Mouse (Mus musculus): ENCODE data around the gene Fam110a. TPM values are rescaled to one million over a fixed set of nuclear protein-coding genes. Genes with fewer than 3 reads are reported as not detected.
"Not testable (repeated sequence)": the region's sequence is repeated elsewhere in the genome, so short reads cannot be mapped to it uniquely, and the experiment has no call there.

Gene Fam110a
- polyA plus RNA-seq, 1 experiment from 2014 or later, result 34.0 TPM

DNA sequence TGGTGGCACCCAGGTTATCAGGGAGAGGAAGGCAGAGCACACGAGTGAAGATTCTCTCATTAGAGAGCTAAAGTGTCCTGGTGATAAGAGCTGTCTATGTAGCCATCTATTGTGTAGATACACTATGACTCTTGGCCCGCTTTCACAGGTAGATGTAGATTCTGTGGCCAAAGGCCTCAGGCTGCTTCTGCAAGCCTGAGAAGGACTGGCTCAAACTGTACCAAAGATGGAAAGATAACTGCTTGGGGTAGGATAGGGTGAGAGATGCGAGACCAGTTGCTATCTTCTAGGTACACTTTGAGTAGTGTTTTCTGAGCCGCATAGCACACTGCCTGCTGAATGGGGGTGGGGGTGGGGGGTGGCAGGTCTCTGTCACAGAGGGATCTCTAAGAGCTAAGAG, 18.9 kb upstream of the Fam110a start:
- no peak overlapping the region for H3K27ac ChIP-seq (ENCODE audit: low read length)
- H3K9ac ChIP-seq (ENCODE audit: low read length), result no peak overlapping the region
- H3K4me3 ChIP-seq (ENCODE audit: low read length), result no peak overlapping the region
- 55% methylated on average over 4 of the region's 4 CpGs for WGBS
- no peak for ATAC-seq (ENCODE audit: low read depth)
- H3K4me2 ChIP-seq (ENCODE audit: low read depth, low read length), result no peak overlapping the region
- peaks cover 9% of the 10 kb centered on the region for H3K4me1 ChIP-seq (replicated peaks; ENCODE audit: control insufficient read depth, insufficient read depth, low read length)
- no peaks in the 10 kb centered on the region for H3K9me3 ChIP-seq (ENCODE audit: control insufficient read depth, low read length)
- no peaks in the 10 kb centered on the region for H3K36me3 ChIP-seq (ENCODE audit: control insufficient read depth, insufficient read depth, low read length)
- peaks cover 13% of the 10 kb centered on the region for H3K27me3 ChIP-seq (ENCODE audit: control insufficient read depth, insufficient read depth, low read depth, low read length)

GRCm38 (mm10) chr2:151998505-151998899, 18.5 kb upstream of the Fam110a start:
- no peak overlapping the region for H3K27ac ChIP-seq (ENCODE audit: low read length)
- H3K9me3 ChIP-seq (ENCODE audit: control insufficient read depth, low read length), result no peaks in the 10 kb centered on the region
- peaks cover 9% of the 10 kb centered on the region for H3K4me1 ChIP-seq (replicated peaks; ENCODE audit: control insufficient read depth, insufficient read depth, low read length)
- H3K9ac ChIP-seq (ENCODE audit: low read length), result no peak overlapping the region
- H3K4me2 ChIP-seq (ENCODE audit: low read depth, low read length), result no peak overlapping the region
- H3K27me3 ChIP-seq (ENCODE audit: control insufficient read depth, insufficient read depth, low read depth, low read length), result peaks cover 13% of the 10 kb centered on the region
- ATAC-seq (ENCODE audit: low read depth), result no peak
- no peak overlapping the region for H3K4me3 ChIP-seq (ENCODE audit: low read length)
- WGBS, result 58% methylated on average over 9 of the region's 9 CpGs
- H3K36me3 ChIP-seq (ENCODE audit: control insufficient read depth, insufficient read depth, low read length), result no peaks in the 10 kb centered on the region

GRCm38 (mm10) chr2:151997776-151998504, 17.9 kb upstream of the Fam110a start:
- 47% methylated on average over 8 of the region's 8 CpGs for WGBS
- no peak overlapping the region for H3K9ac ChIP-seq (ENCODE audit: low read length)
- no peak for ATAC-seq (ENCODE audit: low read depth)
- H3K4me2 ChIP-seq (ENCODE audit: low read depth, low read length), result no peak overlapping the region
- peaks cover 13% of the 10 kb centered on the region for H3K27me3 ChIP-seq (ENCODE audit: control insufficient read depth, insufficient read depth, low read depth, low read length)
- no peaks in the 10 kb centered on the region for H3K9me3 ChIP-seq (ENCODE audit: control insufficient read depth, low read length)
- H3K36me3 ChIP-seq (ENCODE audit: control insufficient read depth, insufficient read depth, low read length), result no peaks in the 10 kb centered on the region
- H3K4me1 ChIP-seq (replicated peaks; ENCODE audit: control insufficient read depth, insufficient read depth, low read length), result peaks cover 9% of the 10 kb centered on the region
- no peak overlapping the region for H3K4me3 ChIP-seq (ENCODE audit: low read length)
- H3K27ac ChIP-seq (ENCODE audit: low read length), result no peak overlapping the region

DNA sequence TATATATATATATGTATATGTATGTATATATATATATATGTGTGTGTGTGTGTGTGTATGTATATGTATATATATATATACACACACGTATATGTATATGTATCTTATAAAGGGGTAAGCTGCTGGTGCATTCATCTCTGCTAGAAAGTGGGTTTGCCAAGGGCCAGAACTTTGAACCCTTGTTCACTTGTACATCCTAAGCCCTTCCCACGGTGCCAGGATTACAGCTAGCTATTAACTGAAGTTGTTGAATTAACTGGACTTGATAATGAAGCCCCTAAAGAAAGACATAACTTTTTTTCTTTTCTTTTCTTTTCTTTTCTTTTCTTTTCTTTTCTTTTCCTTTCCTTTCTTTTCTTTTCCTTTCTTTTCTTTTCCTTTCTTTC, 17.2 kb upstream of the Fam110a start:
- H3K4me3 ChIP-seq (ENCODE audit: low read length); H3K9me3 ChIP-seq (ENCODE audit: control insufficient read depth, low read length); H3K4me1 ChIP-seq (replicated peaks; ENCODE audit: control insufficient read depth, insufficient read depth, low read length); H3K4me2 ChIP-seq (ENCODE audit: low read depth, low read length); H3K36me3 ChIP-seq (ENCODE audit: control insufficient read depth, insufficient read depth, low read length); H3K27ac ChIP-seq (ENCODE audit: low read length); H3K9ac ChIP-seq (ENCODE audit: low read length); ATAC-seq (ENCODE audit: low read depth): not testable (repeated sequence)
- 30% methylated on average over 2 of the region's 2 CpGs for WGBS
- peaks cover 13% of the 10 kb centered on the region for H3K27me3 ChIP-seq (ENCODE audit: control insufficient read depth, insufficient read depth, low read depth, low read length)

GRCm38 (mm10) chr2:151996229-151997189, 16.5 kb upstream of the Fam110a start, which contains the start of gene Slc52a3:
Gene Slc52a3 (plus strand): TSS chr2:151996511.
- WGBS, result 7% methylated on average over 35 of the region's 35 CpGs
- Histone ChIP-seq H3K4me2 (ENCODE audit: low read depth, low read length) (peak within 1 kb of the TSS; percentile 49), H3K9ac (ENCODE audit: low read length) (no peak within 1 kb of the TSS; the same call in 1 of the 2 replicates), H3K4me1 (replicated peaks; ENCODE audit: control insufficient read depth, insufficient read depth, low read length) (peaks cover 9% of the 10 kb centered on the region), H3K9me3 (ENCODE audit: control insufficient read depth, low read length) (no peaks in the 10 kb centered on the region), H3K4me3 (ENCODE audit: low read length) (peak within 1 kb of the TSS; percentile 35), H3K27ac (ENCODE audit: low read length) (no peak within 1 kb of the TSS), H3K36me3 (ENCODE audit: control insufficient read depth, insufficient read depth, low read length) (no peaks in the 10 kb centered on the region), H3K27me3 (ENCODE audit: control insufficient read depth, insufficient read depth, low read depth, low read length) (peaks cover 13% of the 10 kb centered on the region)
- ATAC-seq (ENCODE audit: low read depth), result peak; percentile 73

GRCm38 (mm10) chr2:151994350-151995122, 14.5 kb upstream of the Fam110a start:
- H3K27ac ChIP-seq (ENCODE audit: low read length), result no peak overlapping the region
- no peaks in the 10 kb centered on the region for H3K9me3 ChIP-seq (ENCODE audit: control insufficient read depth, low read length)
- H3K4me1 ChIP-seq (replicated peaks; ENCODE audit: control insufficient read depth, insufficient read depth, low read length), result peaks cover 9% of the 10 kb centered on the region; the same call in 1 of the 2 replicates
- ATAC-seq (ENCODE audit: low read depth), result peak; percentile 15
- H3K4me2 ChIP-seq (ENCODE audit: low read depth, low read length), result peak overlapping the region; percentile 50
- peaks cover 6% of the 10 kb centered on the region; the same call in 1 of the 2 replicates for H3K27me3 ChIP-seq (ENCODE audit: control insufficient read depth, insufficient read depth, low read depth, low read length)
- H3K36me3 ChIP-seq (ENCODE audit: control insufficient read depth, insufficient read depth, low read length), result no peaks in the 10 kb centered on the region
- H3K4me3 ChIP-seq (ENCODE audit: low read length), result 0 out of 2 replicates have a peak overlapping the region, but pooled peaks have one; percentile 7
- no peak overlapping the region; the same call in 1 of the 2 replicates for H3K9ac ChIP-seq (ENCODE audit: low read length)
- 9% methylated on average over 22 of the region's 22 CpGs for WGBS

DNA sequence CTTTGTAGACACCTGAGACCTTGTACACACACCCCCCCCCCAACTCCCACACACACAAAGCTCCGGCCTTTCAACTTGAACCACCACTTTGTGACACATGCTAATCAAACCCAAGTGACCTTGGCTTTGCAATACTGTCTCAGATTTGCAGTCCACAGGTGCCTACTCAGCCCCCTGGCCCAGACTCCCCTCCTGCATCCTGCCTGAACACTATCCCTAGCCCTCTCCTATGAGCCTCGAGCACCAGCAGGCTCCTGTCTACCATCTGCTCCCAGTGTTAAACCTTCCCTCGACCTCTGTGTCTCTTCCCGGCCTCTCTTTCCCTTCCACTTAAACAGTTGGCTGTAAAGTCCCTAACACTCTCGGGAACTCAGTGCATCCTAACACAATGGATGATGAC, 11.4 kb upstream of the Fam110a start:
- no peak for ATAC-seq (ENCODE audit: low read depth)
- Histone ChIP-seq H3K9ac (ENCODE audit: low read length) (no peak overlapping the region), H3K4me2 (ENCODE audit: low read depth, low read length) (no peak overlapping the region), H3K9me3 (ENCODE audit: control insufficient read depth, low read length) (no peaks in the 10 kb centered on the region), H3K27ac (ENCODE audit: low read length) (no peak overlapping the region), H3K4me3 (ENCODE audit: low read length) (no peak overlapping the region), H3K4me1 (replicated peaks; ENCODE audit: control insufficient read depth, insufficient read depth, low read length) (peaks cover 4% of the 10 kb centered on the region; the same call in 1 of the 2 replicates), H3K36me3 (ENCODE audit: control insufficient read depth, insufficient read depth, low read length) (no peaks in the 10 kb centered on the region), H3K27me3 (ENCODE audit: control insufficient read depth, insufficient read depth, low read depth, low read length) (peaks cover 4% of the 10 kb centered on the region; the same call in 1 of the 2 replicates)
- 31% methylated on average over 5 of the region's 5 CpGs for WGBS

DNA sequence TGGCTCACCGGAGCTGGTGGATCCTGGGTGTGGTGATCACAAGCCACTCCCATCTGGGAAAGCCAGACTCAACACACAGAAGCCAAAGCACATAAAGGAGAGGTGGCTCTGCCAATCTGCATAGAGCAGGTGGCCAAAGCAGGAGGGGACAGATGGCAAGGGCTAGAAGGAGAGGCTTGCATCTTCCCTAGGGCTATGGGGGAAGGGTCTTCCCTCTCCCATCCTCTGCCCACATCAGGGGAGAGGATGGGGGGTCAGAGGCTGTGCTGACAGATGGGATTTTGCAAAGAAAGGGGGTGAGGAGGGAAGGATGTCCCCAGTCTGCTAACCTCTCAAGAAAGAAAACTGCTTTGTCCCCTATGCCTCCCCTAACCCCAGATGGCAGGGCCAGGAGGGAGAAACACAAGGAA, 11.0 kb upstream of the Fam110a start:
- Histone ChIP-seq H3K9me3 (ENCODE audit: control insufficient read depth, low read length) (no peaks in the 10 kb centered on the region), H3K27me3 (ENCODE audit: control insufficient read depth, insufficient read depth, low read depth, low read length) (peaks cover 2% of the 10 kb centered on the region; the same call in 1 of the 2 replicates), H3K9ac (ENCODE audit: low read length) (no peak overlapping the region), H3K4me2 (ENCODE audit: low read depth, low read length) (no peak overlapping the region), H3K36me3 (ENCODE audit: control insufficient read depth, insufficient read depth, low read length) (no peaks in the 10 kb centered on the region), H3K4me1 (replicated peaks; ENCODE audit: control insufficient read depth, insufficient read depth, low read length) (peaks cover 3% of the 10 kb centered on the region; the same call in 1 of the 2 replicates), H3K27ac (ENCODE audit: low read length) (0 out of 2 replicates have a peak overlapping the region, but pooled peaks have one; percentile 5), H3K4me3 (ENCODE audit: low read length) (no peak overlapping the region)
- ATAC-seq (ENCODE audit: low read depth), result no peak
- 33% methylated on average over 1 of the region's 1 CpGs for WGBS
